Mouse (Mus musculus): ENCODE data around the gene Smim10l2a.

Gene Smim10l2a

GRCm38 (mm10) chrX:56374431-56375128 is at the start of gene Smim10l2a:
TSS of gene Smim10l2a (plus strand) at chrX:56374586.
- DNase-seq (ENCODE audit: low read depth): peak; percentile 22

GRCm38 (mm10) chrX:56332046-56332445 is 42.3 kb upstream of the Smim10l2a start:
- DNase-seq (ENCODE audit: low read depth): no peak

GRCm38 (mm10) chrX:56340305-56340704 is 34.1 kb upstream of the Smim10l2a start:
- DNase-seq (ENCODE audit: low read depth): peak; percentile 2

- no peak for DNase-seq (ENCODE audit: low read depth)
Observed at GRCm38 (mm10) chrX:56342921-56343320, 31.5 kb upstream of the Smim10l2a start.

- peak; percentile 54 for DNase-seq (ENCODE audit: low read depth)
Observed at GRCm38 (mm10) chrX:56346176-56346931, 28.0 kb upstream of the Smim10l2a start, which contains the start of gene Zfp449. TSS of gene Zfp449 (plus strand) at chrX:56346400.

- no peak for DNase-seq (ENCODE audit: low read depth)
Observed at GRCm38 (mm10) chrX:56346932-56347253, 27.5 kb upstream of the Smim10l2a start.

- no peak for DNase-seq (ENCODE audit: low read depth)
Observed at GRCm38 (mm10) chrX:56380852-56381251, 6.5 kb downstream of the Smim10l2a start.

GRCm38 (mm10) chrX:56384142-56384541 is 9.8 kb downstream of the Smim10l2a start:
- DNase-seq (ENCODE audit: low read depth): no peak

GRCm38 (mm10) chrX:56404646-56405045 is 30.3 kb downstream of the Smim10l2a start:
- no peak for DNase-seq (ENCODE audit: low read depth)

GRCm38 (mm10) chrX:56405482-56405881 is 31.1 kb downstream of the Smim10l2a start:
- DNase-seq (ENCODE audit: low read depth): peak; percentile 37

GRCm38 (mm10) chrX:56406128-56406527 is 31.7 kb downstream of the Smim10l2a start:
- DNase-seq (ENCODE audit: low read depth): peak; percentile 30

GRCm38 (mm10) chrX:56416277-56416676 is 41.9 kb downstream of the Smim10l2a start:
- DNase-seq (ENCODE audit: low read depth): no peak

- DNase-seq (ENCODE audit: low read depth): peak; percentile 32
Observed at GRCm38 (mm10) chrX:56417541-56417940, 43.2 kb downstream of the Smim10l2a start.
